Comparison of ENCODE assay signal across 14 mouse cellular contexts in genomic region chr1:175290072-175290471, GRCm38 (mm10).
DNase-seq lines count a peak whose midpoint lies in the region.
"Had no signal": no experiment of that assay in that cellular context is flagged by ENCODE, and none has a peak within 500 bp of the region (broad histone marks: within the 10 kb centered on the region; RNA-seq: fewer than 3 reads in every experiment).

No protein-coding gene starts in this region.

- peak; percentile 22 for DNase-seq in cerebellum, adult 9-10 months
- no peak for DNase-seq in cerebellum, adult 18-20 months
- DNase-seq in right cerebral cortex, adult 18-20 months, result peak; percentile 38
- DNase-seq in right cerebral cortex, postnatal 10 days (ENCODE audit: low spot score in 2 of 2), result no peak
- DNase-seq in brain, adult 2 months (ENCODE audit: low read depth, low spot score), result peak; percentile 61
- no peak for DNase-seq in retina, postnatal 1 day
- DNase-seq: adrenal gland, adult 8-10 months; adrenal gland, postnatal 14 days; adrenal gland, postnatal 36 days; cerebellum, adult 11 months; cerebellum, adult 9-11 months; cerebellum, postnatal 14 days; cerebellum, postnatal 36 days; embryo, embryonic 11 days had no signal

Comparison
In these comparisons a context has a peak if more than half of its experiments do, and no peak if none do; other contexts are left out.
1. DNase-seq: peak in cerebellum, adult 9-10 months (single experiment), right cerebral cortex, adult 18-20 months (single experiment) and brain, adult 2 months (single experiment); none in cerebellum, adult 18-20 months (0 of 2), right cerebral cortex, postnatal 10 days (0 of 2) and retina, postnatal 1 day (single experiment).